Mouse (Mus musculus): Measurements from ENCODE around the gene Mrpl28.
"Not testable (repeated sequence)": the region's sequence is repeated elsewhere in the genome, so short reads cannot be mapped to it uniquely, and the experiment has no call there.

Mrpl28 gene

DNA sequence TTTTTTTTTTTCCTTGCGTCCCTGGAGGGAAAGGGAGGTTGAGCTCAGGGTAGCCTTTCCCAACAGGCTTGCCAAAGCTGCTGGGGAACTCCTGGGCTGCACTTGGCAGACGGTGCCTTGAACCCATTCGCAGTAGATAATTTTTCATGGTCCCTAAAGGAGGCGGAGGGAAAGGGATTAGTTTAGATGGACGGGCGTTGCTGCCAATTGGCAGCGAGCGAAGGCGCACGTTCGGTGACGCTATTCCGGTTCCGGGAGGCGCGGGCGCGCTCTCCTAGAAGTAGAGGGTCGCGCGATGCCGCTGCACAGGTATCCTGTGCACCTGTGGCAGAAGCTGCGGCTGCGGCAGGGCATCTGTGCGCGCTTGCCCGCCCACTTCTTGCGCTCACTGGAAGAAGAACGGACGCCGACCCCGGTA, at the start of gene Mrpl28:
Gene Mrpl28, plus strand, starts transcription at position 234 of the 418 bp plus-strand sequence.
- DNase-seq (ENCODE audit: low read depth, low spot score), result peak; percentile 99

DNA sequence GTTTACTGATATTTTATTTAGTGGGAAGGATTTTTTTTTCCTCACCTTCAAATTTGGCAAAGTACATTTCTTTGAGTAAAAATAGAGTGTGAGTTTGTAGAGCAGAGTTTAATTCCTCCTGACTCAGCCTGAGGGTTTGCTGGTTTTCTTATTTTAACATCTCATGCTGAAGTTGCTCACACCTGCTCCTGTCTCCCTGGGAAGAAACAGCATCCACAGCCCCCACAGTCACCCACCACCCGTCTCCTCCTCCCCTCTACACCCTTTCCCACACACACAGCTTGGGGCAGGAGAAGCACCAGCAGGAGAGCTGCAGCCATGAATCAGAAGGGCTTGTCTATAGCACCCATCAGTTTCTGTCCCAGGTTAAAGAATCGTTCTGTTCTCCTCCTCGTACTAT, 48.1 kb upstream of the Mrpl28 start:
- peak; percentile 92 for DNase-seq (ENCODE audit: low read depth, low spot score)

DNA sequence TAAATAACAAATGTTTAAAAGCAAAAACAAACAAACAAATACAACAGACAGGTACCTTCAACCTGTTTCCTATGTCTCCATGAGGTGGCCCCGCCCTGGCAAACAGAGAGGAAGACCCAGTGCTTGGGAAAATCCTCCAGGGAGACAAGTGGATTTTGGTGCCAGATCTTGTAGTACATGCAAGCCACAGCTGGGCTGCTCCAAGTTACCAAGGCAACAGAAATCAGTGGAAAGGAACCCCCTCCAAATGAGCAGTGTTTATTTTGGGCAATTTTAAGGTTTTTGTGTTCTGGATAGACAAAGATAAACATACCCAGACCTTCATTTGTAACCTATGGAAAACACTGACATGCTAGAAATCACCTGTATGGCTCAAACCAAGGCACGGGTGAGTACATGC, 44.4 kb upstream of the Mrpl28 start:
- peak; percentile 83 for DNase-seq (ENCODE audit: low read depth, low spot score)

DNA sequence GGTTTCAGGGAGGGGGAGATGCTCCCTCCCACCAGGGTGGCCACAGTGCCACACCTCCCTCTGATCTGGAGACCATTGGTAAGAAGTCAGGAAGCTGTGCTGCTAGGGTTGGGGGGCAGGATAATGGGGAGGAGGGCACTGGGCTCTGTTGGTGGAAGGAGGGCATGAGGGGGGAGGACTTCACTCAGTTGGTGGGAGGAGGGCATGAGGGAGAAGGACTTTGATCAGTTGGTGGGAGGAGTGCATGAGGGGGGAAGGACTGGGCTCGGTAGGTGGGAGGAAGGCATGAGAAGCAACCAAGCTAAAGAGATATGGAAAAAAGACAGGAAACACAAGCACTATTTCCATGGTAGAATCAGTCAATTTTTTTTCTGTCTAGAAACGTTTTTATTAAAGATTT, 42.4 kb upstream of the Mrpl28 start:
- no peak for DNase-seq (ENCODE audit: low read depth, low spot score)

- no peak for DNase-seq (ENCODE audit: low read depth, low spot score)
These were observed 36.2 kb upstream of the Mrpl28 start for GRCm38 (mm10) chr17:26087059-26087564.

GRCm38 (mm10) chr17:26089905-26090632, 33.2 kb upstream of the Mrpl28 start, which contains the start of gene Decr2:
Decr2 (minus strand) TSS chr17:26090337.
- DNase-seq (ENCODE audit: low read depth, low spot score), result peak; percentile 98

GRCm38 (mm10) chr17:26094531-26095110, 28.7 kb upstream of the Mrpl28 start:
- DNase-seq (ENCODE audit: low read depth, low spot score), result no peak

DNA sequence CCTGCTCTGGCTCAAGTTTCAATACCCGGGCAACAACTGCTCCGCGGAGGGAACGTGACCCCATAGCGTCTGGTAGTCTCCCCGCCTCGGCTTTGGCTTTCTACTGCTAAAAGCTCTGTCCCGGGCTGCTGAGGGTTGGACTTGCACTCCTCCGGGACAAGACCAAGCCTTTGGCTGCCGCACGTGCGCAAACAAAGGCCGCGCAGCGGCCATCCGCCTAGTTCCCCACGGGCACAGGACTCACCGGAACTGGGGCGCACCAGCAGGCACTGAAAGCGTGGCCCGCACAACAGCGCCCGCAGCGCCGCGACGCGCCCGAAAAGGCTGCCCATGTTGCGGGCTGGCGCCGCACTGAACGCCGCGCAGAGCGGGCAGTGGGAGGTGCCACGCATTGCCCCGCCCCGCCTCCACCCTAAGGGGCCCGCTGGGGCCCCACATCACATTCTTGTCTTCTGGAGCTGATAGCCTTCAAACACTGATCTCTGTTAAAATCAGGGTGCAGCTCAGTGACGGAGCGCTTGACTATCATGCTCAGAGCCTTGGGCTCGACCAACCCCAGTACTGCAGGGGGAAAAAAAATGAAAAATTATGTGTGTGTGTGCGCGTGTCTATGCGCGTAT, 28.1 kb upstream of the Mrpl28 start, which contains the start of gene Nme4:
Gene Nme4, minus strand, starts transcription at position 482 of the 620 bp plus-strand sequence.
- DNase-seq (ENCODE audit: low read depth, low spot score), result peak; percentile 82

DNA sequence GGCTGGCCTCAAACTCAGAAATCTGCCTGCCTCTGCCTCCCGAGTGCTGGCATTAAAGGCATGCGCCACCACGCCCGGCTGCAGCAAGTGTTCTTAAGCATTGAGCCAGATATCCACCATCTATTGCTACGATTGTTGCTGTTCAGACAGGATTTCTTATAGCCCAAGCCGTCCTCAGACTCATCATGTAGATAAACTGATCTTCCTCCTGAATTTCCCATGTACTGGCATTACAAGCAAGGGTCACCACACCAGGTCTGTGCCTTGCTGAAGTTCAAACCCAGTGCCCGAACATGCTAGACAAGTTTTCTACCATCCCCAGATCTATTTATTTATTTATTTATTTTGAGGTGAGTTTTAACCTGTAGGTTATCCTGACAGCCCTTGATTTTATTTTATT, 24.8 kb upstream of the Mrpl28 start:
- no peak for DNase-seq (ENCODE audit: low read depth, low spot score)

GRCm38 (mm10) chr17:26099316-26099715, 24.0 kb upstream of the Mrpl28 start:
- peak; percentile 54 for DNase-seq (ENCODE audit: low read depth, low spot score)

- DNase-seq (ENCODE audit: low read depth, low spot score), result no peak
These were observed 23.1 kb upstream of the Mrpl28 start for GRCm38 (mm10) chr17:26100166-26100565.

DNA sequence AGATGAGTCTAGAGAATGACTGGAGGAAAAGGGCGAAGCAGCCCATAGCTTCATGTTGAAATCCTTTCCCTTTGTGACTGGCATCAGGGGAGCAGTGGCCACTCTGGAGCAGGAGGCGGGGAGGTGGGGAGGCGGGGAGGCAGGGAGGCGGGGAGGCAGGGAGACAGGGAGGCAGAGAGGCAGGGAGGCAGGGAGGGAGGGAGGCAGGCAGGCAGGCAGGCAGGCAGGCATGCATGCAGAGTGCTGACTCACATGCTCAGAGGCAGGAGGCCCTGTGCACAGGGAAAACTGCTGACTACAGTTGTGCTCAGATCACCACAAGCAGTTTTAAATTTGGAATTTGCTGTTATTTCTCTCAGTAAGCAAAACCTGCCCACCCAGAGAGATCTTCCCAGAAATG, 21.8 kb upstream of the Mrpl28 start:
- peak; percentile 73 for DNase-seq (ENCODE audit: low read depth, low spot score)

DNA sequence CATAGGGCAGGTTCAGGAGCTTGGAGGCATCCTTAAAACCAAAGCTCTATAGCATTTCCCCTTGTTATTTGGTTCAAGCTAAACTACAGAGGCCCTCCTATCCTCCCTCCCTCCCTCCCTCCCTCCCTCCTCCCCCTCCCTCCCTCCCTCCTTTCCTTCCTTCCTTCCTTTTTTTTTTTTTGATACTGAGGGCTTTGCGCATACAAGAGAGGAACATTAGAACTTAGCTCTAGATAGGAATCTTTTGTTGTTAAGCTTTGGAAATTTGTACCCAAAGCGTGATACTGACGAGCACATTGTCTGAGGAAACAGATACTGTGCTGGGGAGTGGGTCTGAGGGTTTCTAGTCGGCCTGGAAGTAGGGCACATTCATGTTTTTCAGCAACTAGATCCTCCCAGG, 17.7 kb upstream of the Mrpl28 start:
- no peak for DNase-seq (ENCODE audit: low read depth, low spot score)

- DNase-seq (ENCODE audit: low read depth, low spot score), result no peak
These were observed 13.1 kb upstream of the Mrpl28 start for GRCm38 (mm10) chr17:26110156-26110555.

- DNase-seq (ENCODE audit: low read depth, low spot score), result no peak
These were observed 12.3 kb upstream of the Mrpl28 start for GRCm38 (mm10) chr17:26111024-26111423.

DNA sequence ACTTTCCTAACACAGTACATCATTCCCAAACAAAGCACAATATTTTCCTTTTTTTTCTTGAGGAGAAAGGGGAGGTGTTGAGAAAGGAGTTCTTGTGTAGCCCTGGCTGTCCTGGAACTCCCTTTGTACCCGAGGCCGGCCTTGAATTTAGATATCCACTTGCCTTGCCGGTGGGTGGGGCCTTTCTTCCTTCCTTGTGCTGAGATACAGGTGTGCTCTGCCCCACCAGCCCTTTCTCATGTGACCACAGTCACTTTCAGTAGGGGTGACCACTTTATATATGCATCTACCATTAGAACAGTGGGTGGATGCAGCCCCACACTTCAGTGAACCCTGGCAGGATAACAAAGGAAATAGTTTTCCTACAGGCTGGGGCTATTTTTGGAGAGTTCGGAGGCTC, 11.6 kb upstream of the Mrpl28 start:
- DNase-seq (ENCODE audit: low read depth, low spot score), result no peak

DNA sequence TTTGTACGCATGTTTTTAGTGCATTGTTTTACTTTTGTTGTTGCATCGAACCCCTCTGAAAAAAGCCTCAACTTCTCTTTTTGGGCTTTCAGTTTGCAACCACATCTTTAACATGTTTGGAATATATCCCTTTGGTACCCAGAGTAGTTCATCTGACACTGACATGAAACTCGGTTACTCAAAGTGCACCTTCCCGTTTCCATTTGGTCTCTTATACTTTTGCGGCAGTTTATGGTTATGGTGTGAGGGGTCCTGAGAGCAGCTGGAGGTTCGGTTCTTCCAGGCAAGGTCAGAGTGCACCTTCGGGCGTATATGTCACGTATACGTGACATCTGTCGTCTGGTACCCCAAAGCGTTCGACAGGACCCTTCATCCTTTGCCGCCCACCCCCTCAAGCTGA, 10.5 kb upstream of the Mrpl28 start:
- DNase-seq (ENCODE audit: low read depth, low spot score), result no peak

DNA sequence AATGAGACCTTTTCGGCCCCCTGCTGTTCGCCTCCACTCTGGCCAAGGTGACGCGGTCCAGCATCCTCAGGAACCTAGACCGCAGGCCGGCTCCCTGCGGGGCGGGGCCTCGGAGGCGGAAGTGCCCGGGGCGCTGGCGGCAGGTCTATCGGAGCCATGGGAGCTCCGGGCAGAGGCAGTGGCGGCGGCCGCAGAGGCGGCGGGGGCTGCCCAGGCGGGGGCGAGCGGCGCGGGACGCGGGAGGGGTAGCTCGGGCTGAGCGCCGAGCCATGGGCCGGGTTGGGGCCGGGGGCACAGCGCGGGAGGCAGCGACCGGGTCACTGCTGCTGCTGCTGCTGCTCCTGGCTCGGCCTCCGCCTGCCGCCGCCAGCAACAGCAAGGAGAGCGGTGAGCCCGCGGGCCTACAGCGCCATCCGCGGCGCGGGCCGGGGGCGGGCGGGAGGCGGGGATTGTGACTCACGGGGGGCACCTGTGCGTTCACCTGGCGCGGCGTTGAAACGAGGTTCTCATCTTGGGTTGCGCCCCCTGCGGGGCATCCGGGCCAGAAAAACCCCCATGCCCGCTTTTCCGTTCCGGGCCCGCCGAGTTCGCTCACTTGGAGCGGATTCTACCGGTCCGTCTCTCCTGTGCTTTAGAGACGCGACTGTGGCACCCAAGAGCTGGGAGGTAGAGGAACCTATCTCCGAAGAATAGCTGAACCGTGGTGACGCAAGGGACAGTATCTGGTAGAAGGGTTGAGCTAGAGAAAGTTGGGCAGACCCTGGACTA, 9.9 kb upstream of the Mrpl28 start, which contains the start of gene Tmem8:
Gene Tmem8, plus strand, starts transcription at position 119 of the 768 bp plus-strand sequence.
- DNase-seq (ENCODE audit: low read depth, low spot score), result peak; percentile 77

DNA sequence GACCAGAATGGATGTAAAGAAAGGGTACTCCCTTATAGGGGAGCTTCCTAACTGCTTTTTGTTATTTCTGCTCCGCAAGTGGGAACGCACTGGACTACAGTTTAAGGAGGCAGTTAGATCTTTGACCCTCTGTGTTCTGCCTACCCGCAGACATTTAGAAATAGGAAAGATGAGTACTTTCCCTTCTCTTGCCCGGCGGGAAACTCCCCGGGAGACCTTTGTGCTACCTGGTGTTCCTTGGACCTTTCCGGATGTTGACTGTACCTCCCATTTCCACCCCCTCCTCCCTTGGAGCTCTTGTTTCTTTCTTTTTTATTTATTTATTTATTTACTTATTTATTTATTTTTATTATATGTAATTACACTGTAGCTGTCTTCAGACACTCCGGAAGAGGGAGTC, 9.2 kb upstream of the Mrpl28 start:
- DNase-seq (ENCODE audit: low read depth, low spot score), result no peak

GRCm38 (mm10) chr17:26114461-26114860, 8.8 kb upstream of the Mrpl28 start:
- DNase-seq (ENCODE audit: low read depth, low spot score), result not testable (repeated sequence)

GRCm38 (mm10) chr17:26115205-26115898, 7.9 kb upstream of the Mrpl28 start:
- no peak for DNase-seq (ENCODE audit: low read depth, low spot score)

Data from brain, adult 2 months (tissue).